Mouse (Mus musculus): ENCODE data around the gene Epor.
A peak's percentile ranks its signal among the peaks of the same experiment; 100 is the strongest.

The Epor gene

GRCm38 (mm10) chr9:21963417-21963816 lies at the start of gene Epor:
Gene Epor, minus strand, starts transcription at chr9:21963506.
- peak; percentile 53 for DNase-seq

- no peak for DNase-seq
Measured at GRCm38 (mm10) chr9:22012731-22013130, 49.4 kb upstream of the Epor start.

- DNase-seq, result no peak
Measured at GRCm38 (mm10) chr9:22011055-22011454, 47.7 kb upstream of the Epor start.

GRCm38 (mm10) chr9:22004546-22004945 lies 41.2 kb upstream of the Epor start:
- no peak for DNase-seq

- DNase-seq, result peak; percentile 35
Measured at GRCm38 (mm10) chr9:22003163-22003554, 39.9 kb upstream of the Epor start.

GRCm38 (mm10) chr9:22002194-22003162 lies 39.2 kb upstream of the Epor start, which contains the start of the genes Ccdc151 and Prkcsh:
Gene Ccdc151, minus strand, starts transcription at chr9:22002634.
Gene Prkcsh, plus strand, starts transcription at chr9:22002806.
- peak; percentile 100 for DNase-seq

GRCm38 (mm10) chr9:22001633-22002032 lies 38.3 kb upstream of the Epor start:
- no peak for DNase-seq

- DNase-seq, result no peak
Measured at GRCm38 (mm10) chr9:22000296-22000695, 37.0 kb upstream of the Epor start.

GRCm38 (mm10) chr9:21996178-21996867 lies 33.0 kb upstream of the Epor start:
- no peak for DNase-seq

GRCm38 (mm10) chr9:21992227-21992626 lies 28.9 kb upstream of the Epor start:
- no peak for DNase-seq

GRCm38 (mm10) chr9:21989230-21990110 lies 26.2 kb upstream of the Epor start, which contains the start of gene Rgl3:
Gene Rgl3, minus strand, starts transcription at chr9:21989446.
- DNase-seq, result peak; percentile 78

GRCm38 (mm10) chr9:21988421-21989101 lies 25.3 kb upstream of the Epor start:
- peak; percentile 45 for DNase-seq

- DNase-seq, result no peak
Measured at GRCm38 (mm10) chr9:21987592-21988342, 24.5 kb upstream of the Epor start.

- DNase-seq, result no peak
Measured at GRCm38 (mm10) chr9:21983911-21984310, 20.6 kb upstream of the Epor start.

GRCm38 (mm10) chr9:21978398-21979128 lies 15.3 kb upstream of the Epor start:
- DNase-seq, result no peak

GRCm38 (mm10) chr9:21977972-21978371 lies 14.7 kb upstream of the Epor start:
- DNase-seq, result peak; percentile 56

- no peak for DNase-seq
Measured at GRCm38 (mm10) chr9:21977331-21977730, 14.0 kb upstream of the Epor start.

- no peak for DNase-seq
Measured at GRCm38 (mm10) chr9:21976626-21977175, 13.4 kb upstream of the Epor start.

GRCm38 (mm10) chr9:21969304-21969703 lies 6.0 kb upstream of the Epor start:
- no peak for DNase-seq

- no peak for DNase-seq
Measured at GRCm38 (mm10) chr9:21968883-21969282, 5.6 kb upstream of the Epor start.

All from lung, postnatal 36 days (tissue).